Mouse (Mus musculus): ENCODE data around the gene D5Ertd579e. TPM values are rescaled to one million over a fixed set of nuclear protein-coding genes. Genes with fewer than 3 reads are reported as not detected.
A peak's percentile ranks its signal among the peaks of the same experiment; 100 is the strongest.

The D5Ertd579e gene
- polyA plus RNA-seq, 1 experiment from 2014 or later, result 25.5 TPM

DNA sequence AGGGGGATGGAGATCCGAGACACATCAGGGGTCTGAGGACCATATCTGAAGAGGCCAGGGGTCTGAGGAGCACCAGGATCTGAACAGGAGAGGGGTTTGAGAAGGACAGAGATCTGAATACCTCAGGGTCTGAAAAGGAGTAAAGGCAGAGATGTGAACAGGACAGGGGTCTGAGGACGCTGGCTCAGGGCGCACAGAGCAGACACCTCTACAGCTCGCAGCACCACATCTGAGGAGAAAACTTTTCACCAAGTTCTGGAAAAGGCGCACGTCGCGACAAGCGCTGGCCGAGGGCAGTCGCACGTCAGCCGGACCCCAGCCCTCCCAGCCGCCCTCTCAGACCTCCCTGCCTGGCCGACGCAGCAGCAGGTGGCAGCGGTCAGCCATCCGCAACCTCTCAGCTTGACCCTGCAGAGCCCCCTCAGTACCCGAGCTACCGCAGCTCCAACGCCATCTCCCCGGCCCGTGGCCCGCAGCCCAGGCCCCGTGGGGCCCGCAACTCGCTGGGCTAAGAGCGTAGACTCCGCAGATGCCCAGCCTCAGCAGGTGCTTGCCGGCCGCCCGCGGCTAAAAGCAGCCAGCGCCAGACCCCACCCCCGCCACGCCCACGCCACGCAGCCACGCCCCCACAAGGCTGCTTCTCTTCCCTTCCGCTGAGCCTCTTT is 114.4 kb downstream of the D5Ertd579e start:
- DNase-seq (no peak), ATAC-seq (ENCODE audit: insufficient read depth) (peak; percentile 7; the same call in 1 of the 2 replicates)
- Histone ChIP-seq H3K4me3 (ENCODE audit: low read depth, low read length) (peak overlapping the region; percentile 69), H3K9ac (peak overlapping the region; percentile 47), H3K4me2 (peak overlapping the region; percentile 95), H3K27ac (ENCODE audit: low read depth) (no peak overlapping the region), H3K4me1 (ENCODE audit: insufficient read depth) (peaks cover 2% of the 10 kb centered on the region; the same call in 1 of the 2 replicates), H3K36me3 (ENCODE audit: insufficient read depth) (no peaks in the 10 kb centered on the region), H3K9me3 (ENCODE audit: low read depth, low read length) (no peaks in the 10 kb centered on the region), H3K27me3 (ENCODE audit: insufficient read depth, low read length) (no peaks in the 10 kb centered on the region)
- no peak for TF ChIP-seq CTCF (IDR thresholded peaks at IDR 0.05; ENCODE audit: low read depth)
- WGBS, result 1% methylated on average over 40 of the region's 40 CpGs

DNA sequence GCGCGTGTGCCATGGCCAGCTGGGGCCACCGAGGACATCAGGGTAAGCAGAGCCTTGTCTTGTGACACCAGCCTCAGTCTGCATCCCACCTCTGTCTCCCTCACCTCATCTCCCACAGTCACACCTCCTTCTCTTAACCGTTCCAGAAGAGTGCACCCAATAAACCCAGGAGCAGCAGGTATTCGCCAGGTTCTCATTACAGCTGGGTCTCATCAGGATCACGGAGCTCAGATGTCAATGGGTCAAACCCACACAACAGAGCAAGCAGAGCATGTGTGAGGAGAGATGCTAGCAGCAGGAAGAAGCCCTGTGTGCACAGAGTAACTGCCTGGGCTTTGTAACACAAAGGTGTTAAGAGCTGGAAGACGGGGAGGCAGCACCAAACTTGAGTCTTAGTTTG is 115.9 kb downstream of the D5Ertd579e start:
- H3K9ac ChIP-seq, result no peak overlapping the region
- H3K4me3 ChIP-seq (ENCODE audit: low read depth, low read length), result no peak overlapping the region
- H3K27ac ChIP-seq (ENCODE audit: low read depth), result no peak overlapping the region
- H3K9me3 ChIP-seq (ENCODE audit: low read depth, low read length), result no peaks in the 10 kb centered on the region
- H3K27me3 ChIP-seq (ENCODE audit: insufficient read depth, low read length), result no peaks in the 10 kb centered on the region
- ATAC-seq (ENCODE audit: insufficient read depth) (no peak), DNase-seq (no peak)
- TF ChIP-seq CTCF (IDR thresholded peaks at IDR 0.05; ENCODE audit: low read depth), result no peak
- H3K4me2 ChIP-seq, result no peak overlapping the region
- no peaks in the 10 kb centered on the region for H3K36me3 ChIP-seq (ENCODE audit: insufficient read depth)
- H3K4me1 ChIP-seq (ENCODE audit: insufficient read depth), result peaks cover 2% of the 10 kb centered on the region; the same call in 1 of the 2 replicates
- WGBS, result 68% methylated on average over 7 of the region's 7 CpGs

DNA sequence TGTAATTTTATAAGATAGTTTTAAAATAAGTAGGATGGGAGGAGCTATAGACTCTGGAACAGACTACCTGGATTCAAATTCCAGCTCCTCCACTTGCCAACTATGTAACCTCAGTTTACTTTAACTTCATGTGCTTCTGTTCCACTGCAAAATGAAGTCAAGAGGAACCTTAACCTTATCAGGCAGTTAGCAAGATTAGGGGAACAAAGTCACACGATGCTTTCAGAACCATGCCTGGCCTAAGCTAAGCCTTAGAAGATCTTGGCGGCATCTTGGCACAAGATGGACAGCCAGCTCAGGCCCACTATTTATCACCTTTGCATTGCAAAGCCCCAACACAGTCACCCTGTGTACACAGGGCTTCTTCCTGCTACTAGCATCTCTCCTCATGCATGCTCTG is 116.8 kb downstream of the D5Ertd579e start:
- no peak overlapping the region for H3K4me3 ChIP-seq (ENCODE audit: low read depth, low read length)
- H3K4me2 ChIP-seq, result no peak overlapping the region
- H3K27me3 ChIP-seq (ENCODE audit: insufficient read depth, low read length), result no peaks in the 10 kb centered on the region
- H3K9ac ChIP-seq, result no peak overlapping the region
- peaks cover 10% of the 10 kb centered on the region; the same call in 1 of the 2 replicates for H3K4me1 ChIP-seq (ENCODE audit: insufficient read depth)
- no peak for TF ChIP-seq CTCF (IDR thresholded peaks at IDR 0.05; ENCODE audit: low read depth)
- 58% methylated on average over 2 of the region's 2 CpGs for WGBS
- H3K27ac ChIP-seq (ENCODE audit: low read depth), result no peak overlapping the region
- ATAC-seq (ENCODE audit: insufficient read depth) (no peak), DNase-seq (no peak)
- H3K36me3 ChIP-seq (ENCODE audit: insufficient read depth), result no peaks in the 10 kb centered on the region
- no peaks in the 10 kb centered on the region for H3K9me3 ChIP-seq (ENCODE audit: low read depth, low read length)

DNA sequence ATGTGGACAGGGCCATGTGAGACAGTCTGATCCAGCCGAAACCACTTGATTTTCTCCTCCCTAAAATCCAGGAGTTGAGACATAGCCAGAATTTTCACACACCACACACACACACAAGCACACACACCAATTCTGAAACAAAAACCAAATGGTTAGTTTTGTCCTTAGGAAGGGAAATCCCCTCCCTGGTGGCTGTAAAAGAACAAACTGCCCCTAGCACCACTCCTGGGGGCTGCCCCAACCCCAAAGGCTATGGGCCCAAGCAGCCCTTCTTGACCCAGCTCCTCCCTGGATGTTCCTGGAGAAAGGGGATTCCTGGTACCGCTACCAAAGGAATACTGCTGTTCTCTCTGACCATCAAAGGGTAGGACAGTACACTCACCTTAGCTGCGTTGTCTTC is 119.4 kb downstream of the D5Ertd579e start:
- no peak overlapping the region for H3K4me2 ChIP-seq
- H3K9me3 ChIP-seq (ENCODE audit: low read depth, low read length), result no peaks in the 10 kb centered on the region
- 85% methylated on average over 3 of the region's 3 CpGs for WGBS
- H3K4me1 ChIP-seq (ENCODE audit: insufficient read depth), result peaks cover 10% of the 10 kb centered on the region; the same call in 1 of the 2 replicates
- H3K36me3 ChIP-seq (ENCODE audit: insufficient read depth), result peaks cover 3% of the 10 kb centered on the region; the same call in 1 of the 2 replicates
- no peaks in the 10 kb centered on the region for H3K27me3 ChIP-seq (ENCODE audit: insufficient read depth, low read length)
- H3K27ac ChIP-seq (ENCODE audit: low read depth), result no peak overlapping the region
- no peak overlapping the region for H3K9ac ChIP-seq
- DNase-seq (no peak), ATAC-seq (ENCODE audit: insufficient read depth) (no peak)
- TF ChIP-seq CTCF (IDR thresholded peaks at IDR 0.05; ENCODE audit: low read depth), result no peak
- H3K4me3 ChIP-seq (ENCODE audit: low read depth, low read length), result no peak overlapping the region

DNA sequence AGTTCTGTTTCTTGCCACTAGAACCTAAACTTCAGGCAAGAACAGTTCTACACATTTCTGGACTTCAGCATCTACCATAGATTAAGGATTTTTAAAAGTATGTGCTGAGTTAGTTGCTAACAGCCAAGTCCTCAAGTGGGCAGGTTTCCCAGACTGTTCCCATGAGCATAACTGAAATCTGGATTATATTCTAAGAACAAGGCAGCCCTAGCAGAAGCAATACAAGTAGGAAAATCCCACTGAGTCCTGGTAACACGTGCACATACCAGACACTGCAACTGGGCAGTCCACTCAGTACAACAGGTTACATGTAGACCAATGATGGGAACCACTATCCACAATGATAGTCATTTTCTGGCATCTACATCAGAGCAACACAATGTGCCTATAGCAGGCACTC is 120.1 kb downstream of the D5Ertd579e start:
- Histone ChIP-seq H3K27ac (ENCODE audit: low read depth) (no peak overlapping the region), H3K36me3 (ENCODE audit: insufficient read depth) (peaks cover 10% of the 10 kb centered on the region; the same call in 1 of the 2 replicates), H3K4me2 (no peak overlapping the region), H3K4me1 (ENCODE audit: insufficient read depth) (peaks cover 8% of the 10 kb centered on the region; the same call in 1 of the 2 replicates), H3K9ac (no peak overlapping the region), H3K9me3 (ENCODE audit: low read depth, low read length) (no peaks in the 10 kb centered on the region), H3K27me3 (ENCODE audit: insufficient read depth, low read length) (no peaks in the 10 kb centered on the region), H3K4me3 (ENCODE audit: low read depth, low read length) (no peak overlapping the region)
- no peak for TF ChIP-seq CTCF (IDR thresholded peaks at IDR 0.05; ENCODE audit: low read depth)
- no peak for DNase-seq
- ATAC-seq (ENCODE audit: insufficient read depth), result no peak
- 67% methylated on average over 1 of the region's 1 CpGs for WGBS

DNA sequence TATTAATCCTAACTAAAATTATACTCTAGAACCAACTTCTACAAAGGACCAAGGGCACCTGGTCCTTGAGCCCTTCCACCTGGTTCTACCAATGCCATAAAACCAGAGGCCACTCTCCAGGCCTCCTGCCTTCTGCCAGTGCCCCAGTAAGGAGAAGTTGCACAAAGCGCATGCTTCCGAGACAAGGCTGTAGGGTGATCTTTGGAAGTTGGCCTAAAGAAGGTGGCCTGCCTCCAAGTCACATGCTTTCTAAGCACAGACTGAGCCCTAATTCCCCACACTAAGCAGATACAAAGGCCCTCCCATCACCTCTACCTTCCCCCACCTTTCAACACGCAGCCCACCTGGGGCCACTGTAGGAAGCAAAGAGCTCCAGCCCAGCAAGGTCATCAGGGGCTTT is 120.6 kb downstream of the D5Ertd579e start:
- no peak overlapping the region for H3K4me3 ChIP-seq (ENCODE audit: low read depth, low read length)
- TF ChIP-seq CTCF (IDR thresholded peaks at IDR 0.05; ENCODE audit: low read depth), result no peak
- H3K36me3 ChIP-seq (ENCODE audit: insufficient read depth), result peaks cover 10% of the 10 kb centered on the region; the same call in 1 of the 2 replicates
- H3K9me3 ChIP-seq (ENCODE audit: low read depth, low read length), result no peaks in the 10 kb centered on the region
- H3K9ac ChIP-seq, result no peak overlapping the region
- no peaks in the 10 kb centered on the region for H3K27me3 ChIP-seq (ENCODE audit: insufficient read depth, low read length)
- no peak for DNase-seq
- H3K27ac ChIP-seq (ENCODE audit: low read depth), result no peak overlapping the region
- no peak for ATAC-seq (ENCODE audit: insufficient read depth)
- WGBS, result 84% methylated on average over 3 of the region's 3 CpGs
- no peak overlapping the region for H3K4me2 ChIP-seq
- peaks cover 8% of the 10 kb centered on the region; the same call in 1 of the 2 replicates for H3K4me1 ChIP-seq (ENCODE audit: insufficient read depth)

DNA sequence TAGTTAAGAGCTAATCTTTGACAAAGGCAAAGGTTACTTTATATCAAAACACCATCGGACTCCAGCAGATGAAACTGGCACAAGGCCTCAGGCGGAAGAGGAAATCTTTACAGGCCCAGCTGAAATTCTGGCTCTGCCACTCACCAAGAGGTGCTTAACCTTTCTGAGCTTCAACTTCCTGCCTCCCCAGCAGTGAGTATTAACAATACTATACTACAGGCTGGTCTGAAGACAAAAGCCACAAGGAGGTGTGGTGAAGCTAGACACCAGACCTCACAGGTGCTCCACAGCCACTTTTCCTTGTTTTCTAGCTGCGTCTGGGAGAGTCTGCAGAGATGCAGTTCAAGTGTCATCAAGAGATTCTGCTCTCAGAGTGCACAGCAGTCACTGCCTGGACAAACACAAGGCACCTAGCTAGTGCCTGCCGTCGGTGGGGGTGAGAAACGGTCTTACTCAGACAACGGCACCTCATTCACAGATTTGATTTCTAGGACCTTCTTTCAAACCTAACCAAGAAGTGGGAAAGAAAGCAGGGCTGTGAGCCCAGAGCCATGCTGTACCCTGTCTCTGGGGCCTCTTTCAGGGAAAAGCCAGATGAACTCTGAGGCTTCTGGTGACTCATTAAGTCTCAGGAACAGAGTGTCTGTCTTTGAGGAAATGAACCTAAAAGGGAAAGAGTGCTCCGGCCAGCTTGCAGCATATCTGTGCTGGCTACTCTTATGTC is 121.5 kb downstream of the D5Ertd579e start:
- no peak for TF ChIP-seq CTCF (IDR thresholded peaks at IDR 0.05; ENCODE audit: low read depth)
- Histone ChIP-seq H3K9ac (no peak overlapping the region), H3K4me3 (ENCODE audit: low read depth, low read length) (no peak overlapping the region), H3K4me2 (peak overlapping the region; percentile 16; the same call in 1 of the 2 replicates), H3K4me1 (ENCODE audit: insufficient read depth) (peaks cover 8% of the 10 kb centered on the region; the same call in 1 of the 2 replicates), H3K27me3 (ENCODE audit: insufficient read depth, low read length) (no peaks in the 10 kb centered on the region), H3K27ac (ENCODE audit: low read depth) (peak overlapping the region; percentile 70; the same call in 1 of the 2 replicates), H3K9me3 (ENCODE audit: low read depth, low read length) (no peaks in the 10 kb centered on the region), H3K36me3 (ENCODE audit: insufficient read depth) (peaks cover 10% of the 10 kb centered on the region; the same call in 1 of the 2 replicates)
- ATAC-seq (ENCODE audit: insufficient read depth), result no peak
- WGBS, result 29% methylated on average over 8 of the region's 8 CpGs
- peak; percentile 36 for DNase-seq
